In genomic region chr8:117362438-117362726, GRCm38 (mm10) we compare ENCODE assay signal across 16 mouse cellular contexts.
A peak's percentile ranks its signal among the peaks of the same experiment; 100 is the strongest.
DNase-seq lines count a peak whose midpoint lies in the region; ATAC-seq and TF ChIP-seq lines count a peak whose summit lies in the region.
"Had no signal": no experiment of that assay in that cellular context is flagged by ENCODE, and none has a peak within 500 bp of the region (broad histone marks: within the 10 kb centered on the region; RNA-seq: fewer than 3 reads in every experiment).

No protein-coding gene starts in this region.

- WGBS in heart, embryonic 15.5 days, result 33% methylated on average over 2 of the region's 2 CpGs
- 9% methylated on average over 2 of the region's 2 CpGs for WGBS in kidney, postnatal 0 days
- 55% methylated on average over 2 of the region's 2 CpGs for WGBS in forebrain, embryonic 14.5 days

- H3K9me3 ChIP-seq in heart, embryonic 15.5 days (replicated peaks), result no peaks in the 10 kb centered on the region
- H3K9me3 ChIP-seq in kidney, postnatal 0 days (replicated peaks; ENCODE audit: low read length), result no peaks in the 10 kb centered on the region
- H3K9me3 ChIP-seq in forebrain, embryonic 14.5 days (replicated peaks; ENCODE audit: control insufficient read depth, low read length), result no peaks in the 10 kb centered on the region
- H3K9me3 ChIP-seq: forebrain, embryonic 10.5 days; limb, embryonic 10.5 days; midbrain, embryonic 10.5 days had no signal

- H3K9ac ChIP-seq in heart, embryonic 15.5 days, result no peak overlapping the region
- H3K9ac ChIP-seq in kidney, postnatal 0 days (ENCODE audit: low read depth, low read length), result no peak overlapping the region
- H3K9ac ChIP-seq in forebrain, embryonic 14.5 days (ENCODE audit: low read length), result no peak overlapping the region

- H3K4me1 ChIP-seq in heart, embryonic 15.5 days (replicated peaks), result peaks cover 51% of the 10 kb centered on the region
- H3K4me1 ChIP-seq in kidney, postnatal 0 days (replicated peaks; ENCODE audit: insufficient read depth, low read length), result peaks cover 48% of the 10 kb centered on the region
- 0 out of 2 replicates have a peak, but pooled peaks cover 3% of the 10 kb centered on the region for H3K4me1 ChIP-seq in forebrain, embryonic 14.5 days (ENCODE audit: control insufficient read depth, insufficient read depth, low read length)

- intact Hi-C loops in heart, postnatal 10 days (cut with DNase I), result no loop called here

- no peaks in the 10 kb centered on the region for H3K27me3 ChIP-seq in heart, embryonic 15.5 days
- H3K27me3 ChIP-seq in kidney, postnatal 0 days (ENCODE audit: insufficient read depth, low read length), result no peaks in the 10 kb centered on the region
- no peaks in the 10 kb centered on the region for H3K27me3 ChIP-seq in forebrain, embryonic 14.5 days (replicated peaks; ENCODE audit: control insufficient read depth, insufficient read depth, low read length)

- H3K27ac ChIP-seq in heart, embryonic 15.5 days, result peak overlapping the region; percentile 22; the same call in 1 of the 2 replicates
- peak overlapping the region; percentile 82 for H3K27ac ChIP-seq in kidney, postnatal 0 days
- H3K27ac ChIP-seq in forebrain, embryonic 14.5 days (ENCODE audit: low read depth, low read length), result no peak overlapping the region
- H3K27ac ChIP-seq: forebrain, embryonic 10.5 days; limb, embryonic 10.5 days; midbrain, embryonic 10.5 days had no signal

- no peaks in the 10 kb centered on the region for H3K36me3 ChIP-seq in heart, embryonic 15.5 days
- H3K36me3 ChIP-seq in kidney, postnatal 0 days (ENCODE audit: insufficient read depth, low read length), result no peaks in the 10 kb centered on the region
- H3K36me3 ChIP-seq in forebrain, embryonic 14.5 days (ENCODE audit: control insufficient read depth, insufficient read depth, low read length), result no peaks in the 10 kb centered on the region

- H3K4me2 ChIP-seq in heart, embryonic 15.5 days, result no peak overlapping the region
- H3K4me2 ChIP-seq in kidney, postnatal 0 days (ENCODE audit: low read length), result no peak overlapping the region
- no peak overlapping the region for H3K4me2 ChIP-seq in forebrain, embryonic 14.5 days (ENCODE audit: low read length)

- DNase-seq in heart, postnatal 10 days, result no peak
- peak; percentile 38 for DNase-seq in kidney, postnatal 0 days (ENCODE audit: low spot score)
- no peak for DNase-seq in kidney, adult 8-10 months
- DNase-seq in 3134 (ENCODE audit: extremely low read depth, insufficient read length, low spot score), result peak; percentile 43
- no peak for DNase-seq in forebrain, embryonic 14.5 days (ENCODE audit: low spot score)
- no peak for DNase-seq in layer of hippocampus, postnatal 36 days
- DNase-seq: adrenal gland, adult 2 months; cerebellum, adult 11-12 months; cerebellum, postnatal 36 days; lung, adult 2 months; right cerebral cortex, adult 18-20 months had no signal

- no peak for TF ChIP-seq CTCF in kidney, postnatal 0 days (IDR thresholded peaks at IDR 0.05; ENCODE audit: low read depth)

- H3K4me3 ChIP-seq in heart, embryonic 15.5 days, result no peak overlapping the region
- no peak overlapping the region for H3K4me3 ChIP-seq in kidney, postnatal 0 days (replicated peaks; ENCODE audit: low read depth, low read length)
- no peak overlapping the region for H3K4me3 ChIP-seq in forebrain, embryonic 14.5 days (ENCODE audit: low read depth, low read length)
- H3K4me3 ChIP-seq: forebrain, embryonic 10.5 days; limb, embryonic 10.5 days; midbrain, embryonic 10.5 days had no signal

- no peak for ATAC-seq in heart, embryonic 15.5 days (replicated peaks; ENCODE audit: insufficient number of reproducible peaks, insufficient read depth, low FRiP score, low read depth)
- no peak for ATAC-seq in kidney, postnatal 0 days (replicated peaks; ENCODE audit: low FRiP score, low read depth)
- peak; percentile 41 to 68 for ATAC-seq in hematopoietic stem cell, adult 5-6 weeks (replicated peaks in 1 of 2; ENCODE audit: insufficient read depth in 1 of 2, low FRiP score in 2 of 2, low TSS enrichment in 1 of 2, low read depth in 1 of 2, poor library complexity in 2 of 2, severe bottlenecking in 2 of 2)
- no peak for ATAC-seq in forebrain, embryonic 14.5 days

Comparison
In these comparisons a context has a peak if more than half of its experiments do, and no peak if none do; other contexts are left out.
1. DNase-seq: peak in kidney, postnatal 0 days (single experiment) and 3134 (single experiment); none in heart, postnatal 10 days (0 of 2), kidney, adult 8-10 months (0 of 2), forebrain, embryonic 14.5 days (single experiment) and layer of hippocampus, postnatal 36 days (0 of 2).
2. ATAC-seq: peak in hematopoietic stem cell, adult 5-6 weeks (2 of 2); none in heart, embryonic 15.5 days (single experiment), kidney, postnatal 0 days (single experiment) and forebrain, embryonic 14.5 days (single experiment).